Mouse (Mus musculus) embryonic facial prominence, embryonic 10.5 days (tissue): ENCODE data around the gene Pfas. TPM values are rescaled to one million over a fixed set of nuclear protein-coding genes. Genes with fewer than 3 reads are reported as not detected.
A peak's percentile ranks its signal among the peaks of the same experiment; 100 is the strongest.
"Not testable (repeated sequence)": the region's sequence is repeated elsewhere in the genome, so short reads cannot be mapped to it uniquely, and the experiment has no call there.

Experiments
- DNase-seq: peaks from one replicate; pipeline ENCODE4 v3.0.0-alpha.2; 2017; ENCODE audit warnings: low spot score
- H3K27ac ChIP-seq: fragments of 300-500 bp; sonication (generic); replicated peaks from 2 replicates; pipeline ENCODE4 v1.5.1; 2016; ENCODE audit warnings: mild to moderate bottlenecking
- H3K27me3 ChIP-seq: fragments of 300-500 bp; sonication (generic); replicated peaks from 2 replicates; pipeline ENCODE4 v1.6.1; 2016; ENCODE audit warnings: low read depth, mild to moderate bottlenecking; ENCODE audit not compliant: poor library complexity, severe bottlenecking
- H3K36me3 ChIP-seq: fragments of 300-500 bp; sonication (generic); replicated peaks from 2 replicates; pipeline ENCODE4 v1.6.1; 2016; ENCODE audit warnings: mild to moderate bottlenecking, moderate library complexity
- H3K4me1 ChIP-seq: fragments of 300-500 bp; sonication (generic); 2 replicates; pipeline ENCODE4 v1.6.1; 2016
- H3K4me3 ChIP-seq: fragments of 300-500 bp; sonication (generic); 2 replicates; pipeline ENCODE4 v1.5.1; 2016; ENCODE audit warnings: mild to moderate bottlenecking, moderate library complexity
- H3K9me3 ChIP-seq: fragments of 300-500 bp; sonication (generic); 2 replicates; pipeline ENCODE4 v1.6.1; 2016; ENCODE audit warnings: mild to moderate bottlenecking
- WGBS: fragments of 180-500 bp; shearing (Covaris S2); methylation state at CpG from one replicate; pipeline ENCODE4 v1.1.7; 2016; 5-methylcytosine and 5-hydroxymethylcytosine counted together
- microRNA-seq: library from miRNA; unstranded; fragments of <30 nt; microRNA quantifications from one replicate; pipeline ENCODE4, GENCODE M21; 2017
- polyA plus RNA-seq: library from polyadenylated mRNA; unstranded; fragments of >200 nt; fragmentation: Nextera tagmentation; extraction: Ambion mirVana; gene quantifications from 2 replicates; pipeline ENCODE4 v1.2.1, GENCODE M21; 2016

Pfas gene
- polyA plus RNA-seq, 1 experiment from 2014 or later: 70.1 TPM

- Histone ChIP-seq H3K27ac (no peak overlapping the region), H3K36me3 (0 out of 2 replicates have a peak, but pooled peaks cover 2% of the 10 kb centered on the region), H3K9me3 (no peaks in the 10 kb centered on the region), H3K27me3 (peaks cover 22% of the 10 kb centered on the region), H3K4me3 (no peak overlapping the region), H3K4me1 (peaks cover 24% of the 10 kb centered on the region)
- DNase-seq: no peak
- WGBS: 83% methylated on average over 8 of the region's 8 CpGs
These were observed 65.5 kb downstream of the Pfas start for GRCm38 (mm10) chr11:68942731-68943130.

- Histone ChIP-seq H3K36me3 (no peaks in the 10 kb centered on the region), H3K27ac (no peak overlapping the region), H3K27me3 (peaks cover under 1% of the 10 kb centered on the region; the same call in 1 of the 2 replicates), H3K4me3 (peak overlapping the region; percentile 62), H3K9me3 (no peaks in the 10 kb centered on the region), H3K4me1 (peaks cover 11% of the 10 kb centered on the region)
- DNase-seq: no peak
- 71% methylated on average over 4 of the region's 4 CpGs for WGBS
These were observed 67.7 kb downstream of the Pfas start for GRCm38 (mm10) chr11:68940516-68940915.

GRCm38 (mm10) chr11:68939451-68940304 is 68.6 kb downstream of the Pfas start:
- WGBS: 5% methylated on average over 16 of the region's 16 CpGs
- H3K27ac ChIP-seq: peak overlapping the region; percentile 85

GRCm38 (mm10) chr11:68936951-68937350 is 71.3 kb downstream of the Pfas start:
- H3K27me3 ChIP-seq, H3K27ac ChIP-seq, H3K9me3 ChIP-seq, H3K36me3 ChIP-seq, DNase-seq, H3K4me3 ChIP-seq: not testable (repeated sequence)
- peaks cover 11% of the 10 kb centered on the region for H3K4me1 ChIP-seq
- 92% methylated on average over 4 of the region's 4 CpGs for WGBS

More at GRCm38 (mm10) chr11:68939451-68940304, 68.6 kb downstream of the Pfas start:
- H3K4me1 ChIP-seq: peaks cover 11% of the 10 kb centered on the region
- no peaks in the 10 kb centered on the region for H3K9me3 ChIP-seq
- no peaks in the 10 kb centered on the region for H3K36me3 ChIP-seq
- H3K27me3 ChIP-seq: no peaks in the 10 kb centered on the region
- peak; percentile 90 for DNase-seq
- H3K4me3 ChIP-seq: peak overlapping the region; percentile 62

Small RNAs within 50 kb of the gene (microRNA-seq; reads per million reads assigned to microRNA genes)
- 15.2 reads per million, percentile 27 among the genes with 10 or more reads in this experiment for gene Mir3062

Other genes starting within 250 kb of the Pfas start
- gene Ndel1, start 136.6 kb downstream of the Pfas start, polyA plus RNA-seq: 56.5 and 57.4 TPM in 2 replicates
- gene Rnf222, start 119.9 kb downstream of the Pfas start, polyA plus RNA-seq: not detected in 2 replicates
- gene Rpl26, start 106.9 kb downstream of the Pfas start, polyA plus RNA-seq: 1,085 and 1,128 TPM in 2 replicates
- not detected in 2 replicates for gene Odf4, start 81.4 kb downstream of the Pfas start, polyA plus RNA-seq
- gene Arhgef15, start 51.0 kb downstream of the Pfas start, polyA plus RNA-seq: 8.9 and 9.2 TPM in 2 replicates
- 2.4 and 2.7 TPM in 2 replicates for gene Slc25a35, start 40.3 kb downstream of the Pfas start, polyA plus RNA-seq
- 87.7 and 93.0 TPM in 2 replicates for gene Rangrf, start 33.3 kb downstream of the Pfas start, polyA plus RNA-seq
- 100 and 103 TPM in 2 replicates for gene Ctc1, start 7.5 kb upstream of the Pfas start, polyA plus RNA-seq
- gene Aurkb, start 37.2 kb upstream of the Pfas start, polyA plus RNA-seq: 215 and 218 TPM in 2 replicates
- 5.3 and 5.9 TPM in 2 replicates for gene Borcs6, start 51.3 kb upstream of the Pfas start, polyA plus RNA-seq
- 41.0 and 44.5 TPM in 2 replicates for gene Tmem107, start 62.3 kb upstream of the Pfas start, polyA plus RNA-seq
- 60.9 and 70.0 TPM in 2 replicates for gene Vamp2, start 80.0 kb upstream of the Pfas start, polyA plus RNA-seq
- gene Per1, start 86.8 kb upstream of the Pfas start, polyA plus RNA-seq: 6.1 and 7.3 TPM in 2 replicates
- gene Hes7, start 111.9 kb upstream of the Pfas start, polyA plus RNA-seq: 0.16 and 0.36 TPM in 2 replicates
- 0.12 TPM in 1 of 2 replicates, not detected in the other for gene 9130213A22Rik, start 114.1 kb upstream of the Pfas start, polyA plus RNA-seq
- 0.04 and 0.19 TPM in 2 replicates for gene Aloxe3, start 117.4 kb upstream of the Pfas start, polyA plus RNA-seq
- 0.27 TPM in 1 of 2 replicates, not detected in the other for gene Alox12b, start 148.5 kb upstream of the Pfas start, polyA plus RNA-seq
- 0.09 and 0.13 TPM in 2 replicates for gene Alox8, start 189.4 kb upstream of the Pfas start, polyA plus RNA-seq
- not detected in 2 replicates for gene Gucy2e, start 228.6 kb upstream of the Pfas start, polyA plus RNA-seq